Mouse (Mus musculus) frontal cortex, adult (tissue): ENCODE results near the gene Ifna6.
"Not testable (repeated sequence)": the region's sequence is repeated elsewhere in the genome, so short reads cannot be mapped to it uniquely, and the experiment has no call there.

Source experiments
- ATAC-seq: cut with Nextera tagmentation; 2 replicates; pipeline ENCODE4 v1.9.2; 2017; ENCODE audit warnings: mild to moderate bottlenecking, moderate library complexity, mixed read lengths; ENCODE audit not compliant: low TSS enrichment

The Ifna6 gene

DNA sequence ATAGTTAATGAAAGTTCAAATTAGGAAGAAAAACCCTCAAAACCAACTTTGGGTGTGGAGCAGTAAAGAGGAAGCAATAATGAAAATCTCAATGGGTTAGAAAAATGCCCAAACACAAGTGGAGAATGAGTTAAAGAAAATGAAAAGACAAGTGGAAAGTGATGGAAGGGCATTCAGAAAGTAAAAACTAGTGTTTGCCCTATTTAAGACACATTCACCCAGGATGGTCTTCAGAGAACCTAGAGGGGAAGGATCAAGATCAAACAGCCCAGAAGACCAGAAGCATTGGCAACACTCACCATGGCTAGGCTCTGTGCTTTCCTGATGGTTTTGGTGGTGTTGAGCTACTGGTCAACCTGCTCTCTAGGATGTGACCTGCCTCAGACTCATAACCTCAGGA, at the start of gene Ifna6:
Ifna6 (plus strand) TSS at position 301 of the 400 bp plus-strand sequence.
- ATAC-seq = not testable (repeated sequence)

DNA sequence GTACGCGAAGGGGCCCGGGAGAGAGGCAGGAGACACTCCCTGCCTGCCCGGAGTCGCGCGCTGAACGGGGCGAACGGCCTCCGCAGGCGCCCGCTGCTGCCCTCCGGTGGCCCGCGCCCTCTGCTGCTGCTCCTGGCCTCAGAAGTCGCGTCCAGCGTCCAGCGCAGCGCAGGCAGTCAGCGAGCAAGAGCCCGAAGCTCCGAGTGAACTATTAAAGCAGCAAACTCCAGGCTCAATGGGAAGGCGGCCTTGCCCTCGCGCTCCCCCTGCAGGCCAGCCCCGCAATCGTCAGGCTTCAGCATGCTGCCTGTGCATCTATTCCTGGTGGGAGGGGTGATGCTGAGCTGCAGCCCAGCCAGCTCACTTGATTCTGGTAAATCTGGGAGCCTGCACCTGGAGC, 47.7 kb upstream of the Ifna6 start, which contains the start of gene Gm13272:
Gm13272 (plus strand) TSS at position 301 of the 400 bp plus-strand sequence.
- ATAC-seq = not testable (repeated sequence)

DNA sequence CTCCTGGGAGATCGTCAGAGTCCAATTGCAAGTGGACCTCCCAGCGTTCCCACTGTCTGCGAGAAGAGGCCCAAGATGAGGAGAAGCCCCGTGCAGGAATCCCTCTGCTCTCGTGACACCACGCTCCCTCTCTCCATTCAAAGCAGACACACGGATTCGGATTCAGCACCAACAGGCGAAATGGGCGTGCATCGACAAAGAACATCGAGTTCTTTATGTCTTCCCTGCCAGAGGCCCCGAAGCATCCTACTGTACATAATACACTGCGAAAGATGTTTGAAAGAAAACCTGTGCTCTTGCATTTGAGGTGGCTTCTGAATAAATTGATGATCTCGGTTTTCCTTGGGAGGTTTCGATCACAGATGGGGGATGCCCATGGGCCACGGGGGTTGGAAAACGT, 46.9 kb upstream of the Ifna6 start:
- not testable (repeated sequence) for ATAC-seq

DNA sequence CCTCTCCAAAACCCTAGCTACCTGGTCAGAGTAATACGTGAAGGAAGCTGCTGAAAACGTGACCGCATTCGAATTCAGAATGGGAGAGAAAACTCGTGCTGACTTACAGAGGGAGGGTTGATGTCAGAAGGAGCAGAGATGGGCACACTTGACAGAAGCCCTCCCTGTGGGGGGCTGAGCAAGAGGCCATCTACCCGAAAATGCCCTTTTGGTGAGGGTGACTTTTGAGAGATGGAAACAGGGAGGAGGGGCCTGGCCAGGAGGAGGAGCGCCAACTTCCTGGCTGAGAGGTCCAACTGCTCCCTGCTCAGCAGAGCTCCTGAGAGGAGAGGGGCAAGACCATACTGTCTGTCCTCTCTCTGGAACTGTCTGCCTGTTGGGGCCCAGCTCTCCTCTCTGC, 45.4 kb upstream of the Ifna6 start, which contains the start of gene Ifnz:
Ifnz (plus strand) TSS at position 301 of the 400 bp plus-strand sequence.
- ATAC-seq = not testable (repeated sequence)

DNA sequence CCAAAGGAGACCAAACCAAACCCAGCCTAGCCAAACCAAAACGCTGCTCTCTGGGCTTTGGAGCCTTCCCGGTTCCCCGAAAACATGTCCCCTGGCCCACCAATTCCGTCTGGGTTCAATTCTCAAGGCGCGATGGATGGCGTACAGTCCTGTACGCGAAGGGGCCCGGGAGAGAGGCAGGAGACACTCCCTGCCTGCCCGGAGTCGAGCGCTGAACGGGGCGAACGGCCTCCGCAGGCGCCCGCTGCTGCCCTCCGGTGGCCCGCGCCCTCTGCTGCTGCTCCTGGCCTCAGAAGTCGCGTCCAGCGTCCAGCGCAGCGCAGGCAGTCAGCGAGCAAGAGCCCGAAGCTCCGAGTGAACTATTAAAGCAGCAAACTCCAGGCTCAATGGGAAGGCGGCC, 44.9 kb upstream of the Ifna6 start:
- ATAC-seq = not testable (repeated sequence)

DNA sequence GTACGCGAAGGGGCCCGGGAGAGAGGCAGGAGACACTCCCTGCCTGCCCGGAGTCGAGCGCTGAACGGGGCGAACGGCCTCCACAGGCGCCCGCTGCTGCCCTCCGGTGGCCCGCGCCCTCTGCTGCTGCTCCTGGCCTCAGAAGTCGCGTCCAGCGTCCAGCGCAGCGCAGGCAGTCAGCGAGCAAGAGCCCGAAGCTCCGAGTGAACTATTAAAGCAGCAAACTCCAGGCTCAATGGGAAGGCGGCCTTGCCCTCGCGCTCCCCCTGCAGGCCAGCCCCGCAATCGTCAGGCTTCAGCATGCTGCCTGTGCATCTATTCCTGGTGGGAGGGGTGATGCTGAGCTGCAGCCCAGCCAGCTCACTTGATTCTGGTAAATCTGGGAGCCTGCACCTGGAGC, 41.8 kb upstream of the Ifna6 start, which contains the start of gene Gm13276:
Gm13276 (plus strand) TSS at position 301 of the 400 bp plus-strand sequence.
- ATAC-seq = not testable (repeated sequence)

DNA sequence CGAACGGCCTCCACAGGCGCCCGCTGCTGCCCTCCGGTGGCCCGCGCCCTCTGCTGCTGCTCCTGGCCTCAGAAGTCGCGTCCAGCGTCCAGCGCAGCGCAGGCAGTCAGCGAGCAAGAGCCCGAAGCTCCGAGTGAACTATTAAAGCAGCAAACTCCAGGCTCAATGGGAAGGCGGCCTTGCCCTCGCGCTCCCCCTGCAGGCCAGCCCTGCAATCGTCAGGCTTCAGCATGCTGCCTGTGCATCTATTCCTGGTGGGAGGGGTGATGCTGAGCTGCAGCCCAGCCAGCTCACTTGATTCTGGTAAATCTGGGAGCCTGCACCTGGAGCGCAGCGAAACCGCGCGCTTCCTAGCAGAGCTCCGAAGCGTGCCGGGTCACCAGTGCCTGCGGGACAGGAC, 38.8 kb upstream of the Ifna6 start, which contains the start of gene Gm13277:
Gm13277 (plus strand) TSS at position 231 of the 400 bp plus-strand sequence.
- ATAC-seq = not testable (repeated sequence)

DNA sequence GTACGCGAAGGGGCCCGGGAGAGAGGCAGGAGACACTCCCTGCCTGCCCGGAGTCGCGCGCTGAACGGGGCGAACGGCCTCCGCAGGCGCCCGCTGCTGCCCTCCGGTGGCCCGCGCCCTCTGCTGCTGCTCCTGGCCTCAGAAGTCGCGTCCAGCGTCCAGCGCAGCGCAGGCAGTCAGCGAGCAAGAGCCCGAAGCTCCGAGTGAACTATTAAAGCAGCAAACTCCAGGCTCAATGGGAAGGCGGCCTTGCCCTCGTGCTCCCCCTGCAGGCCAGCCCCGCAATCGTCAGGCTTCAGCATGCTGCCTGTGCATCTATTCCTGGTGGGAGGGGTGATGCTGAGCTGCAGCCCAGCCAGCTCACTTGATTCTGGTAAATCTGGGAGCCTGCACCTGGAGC, 36.0 kb upstream of the Ifna6 start, which contains the start of gene Gm13278:
Gm13278 (plus strand) TSS at position 301 of the 400 bp plus-strand sequence.
- not testable (repeated sequence) for ATAC-seq

DNA sequence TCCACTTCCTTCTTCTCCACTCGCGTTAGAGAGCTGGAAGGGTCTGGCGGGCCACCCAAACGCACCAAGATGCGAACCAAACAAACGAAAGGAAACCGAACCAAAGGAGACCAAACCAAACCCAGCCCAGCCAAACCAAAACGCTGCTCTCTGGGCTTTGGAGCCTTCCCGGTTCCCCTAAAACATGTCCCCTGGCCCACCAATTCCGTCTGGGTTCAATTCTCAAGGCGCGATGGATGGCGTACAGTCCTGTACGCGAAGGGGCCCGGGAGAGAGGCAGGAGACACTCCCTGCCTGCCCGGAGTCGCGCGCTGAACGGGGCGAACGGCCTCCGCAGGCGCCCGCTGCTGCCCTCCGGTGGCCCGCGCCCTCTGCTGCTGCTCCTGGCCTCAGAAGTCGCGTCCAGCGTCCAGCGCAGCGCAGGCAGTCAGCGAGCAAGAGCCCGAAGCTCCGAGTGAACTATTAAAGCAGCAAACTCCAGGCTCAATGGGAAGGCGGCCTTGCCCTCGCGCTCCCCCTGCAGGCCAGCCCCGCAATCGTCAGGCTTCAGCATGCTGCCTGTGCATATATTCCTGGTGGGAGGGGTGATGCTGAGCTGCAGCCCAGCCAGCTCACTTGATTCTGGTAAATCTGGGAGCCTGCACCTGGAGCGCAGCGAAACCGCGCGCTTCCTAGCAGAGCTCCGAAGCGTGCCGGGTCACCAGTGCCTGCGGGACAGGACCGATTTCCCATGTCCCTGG, 33.1 kb upstream of the Ifna6 start, which contains the start of gene Gm13275:
Gm13275 (plus strand) TSS at position 552 of the 740 bp plus-strand sequence.
- not testable (repeated sequence) for ATAC-seq

DNA sequence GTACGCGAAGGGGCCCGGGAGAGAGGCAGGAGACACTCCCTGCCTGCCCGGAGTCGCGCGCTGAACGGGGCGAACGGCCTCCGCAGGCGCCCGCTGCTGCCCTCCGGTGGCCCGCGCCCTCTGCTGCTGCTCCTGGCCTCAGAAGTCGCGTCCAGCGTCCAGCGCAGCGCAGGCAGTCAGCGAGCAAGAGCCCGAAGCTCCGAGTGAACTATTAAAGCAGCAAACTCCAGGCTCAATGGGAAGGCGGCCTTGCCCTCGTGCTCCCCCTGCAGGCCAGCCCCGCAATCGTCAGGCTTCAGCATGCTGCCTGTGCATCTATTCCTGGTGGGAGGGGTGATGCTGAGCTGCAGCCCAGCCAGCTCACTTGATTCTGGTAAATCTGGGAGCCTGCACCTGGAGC, 30.1 kb upstream of the Ifna6 start, which contains the start of gene Gm13279:
Gm13279 (plus strand) TSS at position 301 of the 400 bp plus-strand sequence.
- not testable (repeated sequence) for ATAC-seq

DNA sequence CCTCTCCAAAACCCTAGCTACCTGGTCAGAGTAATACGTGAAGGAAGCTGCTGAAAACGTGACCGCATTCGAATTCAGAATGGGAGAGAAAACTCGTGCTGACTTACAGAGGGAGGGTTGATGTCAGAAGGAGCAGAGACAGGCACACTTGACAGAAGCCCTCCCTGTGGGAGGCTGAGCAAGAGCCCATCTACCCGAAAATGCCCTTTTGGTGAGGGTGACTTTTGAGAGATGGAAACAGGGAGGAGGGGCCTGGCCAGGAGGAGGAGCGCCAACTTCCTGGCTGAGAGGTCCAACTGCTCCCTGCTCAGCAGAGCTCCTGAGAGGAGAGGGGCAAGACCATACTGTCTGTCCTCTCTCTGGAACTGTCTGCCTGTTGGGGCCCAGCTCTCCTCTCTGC, 27.9 kb upstream of the Ifna6 start, which contains the start of gene Gm13285:
Gm13285 (plus strand) TSS at position 301 of the 400 bp plus-strand sequence.
- ATAC-seq = not testable (repeated sequence)

DNA sequence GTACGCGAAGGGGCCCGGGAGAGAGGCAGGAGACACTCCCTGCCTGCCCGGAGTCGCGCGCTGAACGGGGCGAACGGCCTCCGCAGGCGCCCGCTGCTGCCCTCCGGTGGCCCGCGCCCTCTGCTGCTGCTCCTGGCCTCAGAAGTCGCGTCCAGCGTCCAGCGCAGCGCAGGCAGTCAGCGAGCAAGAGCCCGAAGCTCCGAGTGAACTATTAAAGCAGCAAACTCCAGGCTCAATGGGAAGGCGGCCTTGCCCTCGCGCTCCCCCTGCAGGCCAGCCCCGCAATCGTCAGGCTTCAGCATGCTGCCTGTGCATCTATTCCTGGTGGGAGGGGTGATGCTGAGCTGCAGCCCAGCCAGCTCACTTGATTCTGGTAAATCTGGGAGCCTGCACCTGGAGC, 24.3 kb upstream of the Ifna6 start, which contains the start of gene Gm13287:
Gm13287 (plus strand) TSS at position 301 of the 400 bp plus-strand sequence.
- not testable (repeated sequence) for ATAC-seq

DNA sequence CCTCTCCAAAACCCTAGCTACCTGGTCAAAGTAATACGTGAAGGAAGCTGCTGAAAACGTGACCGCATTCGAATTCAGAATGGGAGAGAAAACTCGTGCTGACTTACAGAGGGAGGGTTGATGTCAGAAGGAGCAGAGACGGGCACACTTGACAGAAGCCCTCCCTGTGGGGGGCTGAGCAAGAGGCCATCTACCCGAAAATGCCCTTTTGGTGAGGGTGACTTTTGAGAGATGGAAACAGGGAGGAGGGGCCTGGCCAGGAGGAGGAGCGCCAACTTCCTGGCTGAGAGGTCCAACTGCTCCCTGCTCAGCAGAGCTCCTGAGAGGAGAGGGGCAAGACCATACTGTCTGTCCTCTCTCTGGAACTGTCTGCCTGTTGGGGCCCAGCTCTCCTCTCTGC, 22.0 kb upstream of the Ifna6 start, which contains the start of gene Gm13288:
Gm13288 (plus strand) TSS at position 301 of the 400 bp plus-strand sequence.
- not testable (repeated sequence) for ATAC-seq

DNA sequence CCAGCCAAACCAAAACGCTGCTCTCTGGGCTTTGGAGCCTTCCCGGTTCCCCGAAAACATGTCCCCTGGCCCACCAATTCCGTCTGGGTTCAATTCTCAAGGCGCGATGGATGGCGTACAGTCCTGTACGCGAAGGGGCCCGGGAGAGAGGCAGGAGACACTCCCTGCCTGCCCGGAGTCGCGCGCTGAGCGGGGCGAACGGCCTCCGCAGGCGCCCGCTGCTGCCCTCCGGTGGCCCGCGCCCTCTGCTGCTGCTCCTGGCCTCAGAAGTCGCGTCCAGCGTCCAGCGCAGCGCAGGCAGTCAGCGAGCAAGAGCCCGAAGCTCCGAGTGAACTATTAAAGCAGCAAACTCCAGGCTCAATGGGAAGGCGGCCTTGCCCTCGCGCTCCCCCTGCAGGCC, 21.5 kb upstream of the Ifna6 start:
- not testable (repeated sequence) for ATAC-seq

DNA sequence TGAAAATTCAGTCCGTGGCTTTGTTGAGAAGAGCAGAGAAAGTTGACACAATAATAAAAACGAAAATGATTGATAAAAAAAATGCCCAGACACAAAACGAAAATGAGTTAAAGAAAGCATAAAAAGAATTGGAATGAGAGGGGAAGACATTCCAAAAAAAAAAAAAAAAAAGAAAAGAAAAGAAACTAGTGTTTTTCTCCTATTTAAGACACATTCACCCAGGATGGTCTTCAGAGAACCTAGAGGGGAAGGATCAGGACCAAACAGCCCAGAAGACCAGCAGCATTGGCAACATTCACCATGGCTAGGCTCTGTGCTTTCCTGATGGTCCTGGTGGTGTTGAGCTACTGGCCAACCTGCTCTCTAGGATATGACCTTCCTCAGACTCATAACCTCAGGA, 11.3 kb upstream of the Ifna6 start, which contains the start of gene Ifna7:
Ifna7 (plus strand) TSS at position 301 of the 400 bp plus-strand sequence.
- ATAC-seq = no peak

DNA sequence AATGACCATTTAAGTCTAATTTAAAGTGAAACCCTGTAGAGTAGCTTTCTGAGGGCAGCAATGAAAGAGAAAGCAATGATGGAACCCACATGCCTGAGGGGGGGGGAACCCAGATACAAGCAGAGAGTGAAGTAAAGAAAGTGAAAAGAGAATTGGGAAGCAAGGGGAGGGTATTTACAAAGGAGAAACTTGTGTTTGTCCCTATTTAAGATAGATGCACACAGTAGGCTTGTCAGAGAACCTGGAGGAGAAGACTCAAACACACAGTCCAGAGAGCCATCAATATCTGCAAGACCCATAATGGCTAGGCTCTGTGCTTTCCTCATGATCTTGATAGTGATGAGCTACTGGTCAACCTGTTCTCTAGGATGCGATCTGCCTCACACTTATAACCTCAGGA, 7.6 kb upstream of the Ifna6 start, which contains the start of gene Ifna11:
Ifna11 (plus strand) TSS at position 301 of the 400 bp plus-strand sequence.
- ATAC-seq = no peak

DNA sequence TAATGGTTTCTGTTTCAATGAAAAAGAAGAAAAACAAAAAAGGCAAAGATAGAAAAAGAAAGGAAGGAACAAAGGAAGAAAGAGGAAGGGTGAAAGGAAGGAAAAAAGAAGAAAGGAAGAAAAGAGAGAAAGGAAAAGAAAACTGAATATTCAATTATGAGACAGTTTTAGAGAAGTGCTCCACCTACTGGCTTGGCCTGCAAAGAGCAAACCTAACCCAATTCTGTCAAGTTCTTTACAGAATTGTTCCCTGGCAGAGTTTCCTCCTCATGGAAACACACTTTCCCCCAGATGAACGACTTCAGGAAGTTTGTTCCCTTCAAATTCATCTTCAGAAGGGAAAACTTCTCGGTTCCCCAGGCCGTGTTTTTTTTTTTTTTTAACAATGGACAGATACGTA, 4.2 kb upstream of the Ifna6 start:
- peak; percentile 77 for ATAC-seq

DNA sequence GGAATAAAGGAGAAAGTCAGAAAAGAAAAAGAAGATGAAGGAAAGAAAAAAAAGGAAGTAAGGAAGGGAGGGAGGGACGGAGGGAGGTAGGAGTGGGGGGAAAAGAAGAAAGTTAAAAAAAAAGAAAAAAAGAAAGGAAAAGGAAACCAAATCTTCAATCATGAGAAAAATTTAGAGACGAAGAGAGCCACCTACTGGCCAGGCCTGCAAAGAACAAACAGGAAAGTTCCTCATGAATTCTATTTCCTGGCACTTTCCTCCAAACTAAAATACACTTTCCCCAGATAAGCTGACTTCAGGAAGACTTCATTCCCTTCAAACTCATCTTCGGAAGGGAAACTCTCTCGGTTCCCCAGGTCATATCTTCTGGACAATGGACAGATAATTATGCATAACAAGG, 3.3 kb downstream of the Ifna6 start:
- peak; percentile 67; the same call in 1 of the 2 replicates for ATAC-seq

DNA sequence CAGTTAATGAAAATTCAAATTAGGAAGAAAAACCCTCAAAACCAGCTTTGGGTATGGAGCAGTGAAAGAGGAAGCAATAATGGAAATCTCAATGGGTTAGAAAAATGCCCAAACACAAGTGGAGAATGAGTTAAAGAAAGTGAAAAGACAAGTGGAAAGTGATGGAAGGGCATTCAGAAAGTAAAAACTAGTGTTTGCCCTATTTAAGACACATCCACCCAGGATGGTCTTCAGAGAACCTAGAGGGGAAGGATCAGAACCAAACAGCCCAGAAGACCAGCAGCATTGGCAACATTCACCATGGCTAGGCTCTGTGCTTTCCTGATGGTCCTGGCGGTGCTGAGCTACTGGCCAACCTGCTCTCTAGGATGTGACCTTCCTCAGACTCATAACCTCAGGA, 8.0 kb downstream of the Ifna6 start, which contains the start of gene Ifna5:
Ifna5 (plus strand) TSS at position 301 of the 400 bp plus-strand sequence.
- not testable (repeated sequence) for ATAC-seq

DNA sequence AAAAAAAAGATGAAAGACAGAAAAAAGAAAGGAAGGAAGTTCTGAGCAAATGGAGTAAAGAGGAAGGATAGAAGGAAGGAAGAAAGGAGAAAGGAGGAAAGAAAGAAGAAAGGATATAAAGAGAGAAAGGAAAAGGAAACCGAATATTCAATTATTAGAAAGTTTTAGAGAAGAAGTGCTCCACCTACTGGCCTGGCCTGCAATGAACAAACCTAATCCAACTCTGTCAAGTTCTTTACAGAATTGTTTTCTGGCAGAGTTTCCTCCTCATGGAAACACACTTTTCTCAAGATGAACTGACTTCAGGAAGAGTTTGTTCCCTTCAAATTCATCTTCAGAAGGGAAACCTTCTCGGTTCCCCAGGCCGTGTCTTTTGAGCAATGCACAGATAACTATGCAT, 11.6 kb downstream of the Ifna6 start:
- peak; percentile 57; the same call in 1 of the 2 replicates for ATAC-seq

DNA sequence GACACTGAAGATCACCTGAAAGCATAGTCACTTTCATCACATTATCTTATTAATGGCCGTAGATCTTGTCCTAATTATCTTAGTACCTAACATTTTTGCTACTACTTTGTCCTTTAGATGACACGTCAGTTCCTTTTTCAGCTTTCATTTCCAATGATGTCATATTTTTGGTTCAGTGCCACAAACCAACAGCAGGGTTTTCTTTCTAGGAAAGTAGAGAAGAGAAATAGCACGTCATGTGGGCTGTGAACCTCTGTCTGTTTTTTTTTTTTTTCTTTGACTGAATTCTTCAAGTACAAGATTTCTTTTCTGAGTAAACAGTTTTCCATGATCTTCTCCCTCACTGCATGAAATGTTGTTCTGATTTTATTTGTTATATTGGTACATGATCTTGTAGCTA, 12.8 kb downstream of the Ifna6 start:
- ATAC-seq = no peak

DNA sequence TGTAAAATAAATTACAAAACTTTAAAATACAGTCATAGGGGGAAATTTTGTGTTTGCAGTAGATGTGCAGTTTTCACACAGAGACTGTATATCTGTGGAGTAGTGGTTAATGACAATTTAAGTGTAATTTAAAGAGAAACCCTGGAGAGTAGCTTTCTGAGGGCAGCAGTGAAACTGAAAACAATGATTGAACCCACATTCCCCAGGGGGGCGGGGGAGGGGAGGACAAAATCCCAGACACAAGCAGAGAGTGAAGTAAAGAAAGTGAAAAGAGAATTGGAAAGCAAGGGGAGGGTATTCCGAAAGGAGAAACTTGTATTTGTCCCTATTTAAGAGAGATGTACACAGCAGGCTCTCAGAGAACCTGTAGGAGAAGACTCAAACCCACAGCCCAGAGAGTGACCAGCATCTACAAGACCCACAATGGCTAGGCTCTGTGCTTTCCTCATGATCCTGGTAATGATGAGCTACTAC, 14.3 kb downstream of the Ifna6 start, which contains the start of gene Ifna4:
Ifna4 (plus strand) TSS at position 424 of the 474 bp plus-strand sequence.
- ATAC-seq = no peak
